Mouse (Mus musculus) splenic B cell, adult 2 months (primary cell): Measurements from ENCODE around the gene Cyb561d2.

Experiments
- DNase-seq: peaks from one replicate; pipeline ENCODE4 v3.0.0-alpha.2; 2011; ENCODE audit warnings: low read depth, low spot score
- H3K27me3 ChIP-seq: 2 replicates; pipeline ENCODE4 v1.6.1; 2012; ENCODE audit warnings: mild to moderate bottlenecking, low read length, moderate library complexity, mixed read lengths; ENCODE audit not compliant: control insufficient read depth, poor library complexity, insufficient read depth, severe bottlenecking
- H3K36me3 ChIP-seq: 2 replicates; pipeline ENCODE4 v1.6.1; 2012; ENCODE audit warnings: mild to moderate bottlenecking, low read length, moderate library complexity, mixed read lengths; ENCODE audit not compliant: control insufficient read depth, poor library complexity, insufficient read depth, severe bottlenecking

Gene Cyb561d2

GRCm38 (mm10) chr9:107547957-107548356, 6.0 kb upstream of the Cyb561d2 start:
- no peak for DNase-seq
- peaks cover 4% of the 10 kb centered on the region; the same call in 1 of the 2 replicates for H3K36me3 ChIP-seq
- no peaks in the 10 kb centered on the region for H3K27me3 ChIP-seq

DNA sequence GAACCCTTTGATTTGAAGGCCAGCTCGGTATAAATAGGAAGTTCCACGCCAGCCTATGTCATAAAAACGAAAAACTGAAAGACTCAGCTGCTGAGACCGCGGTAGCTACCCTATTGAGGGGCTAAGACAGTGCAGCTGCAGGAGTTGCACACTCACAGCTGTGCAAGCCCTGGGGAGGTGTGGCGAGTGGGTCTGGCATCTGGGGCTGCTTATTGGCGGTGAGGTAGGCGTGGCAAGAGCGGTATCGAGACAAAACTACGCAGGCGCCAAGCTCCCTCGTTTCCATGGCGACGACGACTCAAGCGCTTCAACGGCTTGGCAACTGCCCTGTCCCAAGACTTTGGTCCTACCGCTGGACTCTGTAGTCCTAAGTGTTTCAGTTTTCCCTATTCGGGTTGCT, 5.0 kb upstream of the Cyb561d2 start, which contains the start of gene Zmynd10:
Gene Zmynd10 (plus strand): TSS at position 273 of the 400 bp plus-strand sequence.
- Histone ChIP-seq H3K27me3 (no peaks in the 10 kb centered on the region), H3K36me3 (peaks cover 4% of the 10 kb centered on the region; the same call in 1 of the 2 replicates)
- peak; percentile 90 for DNase-seq

DNA sequence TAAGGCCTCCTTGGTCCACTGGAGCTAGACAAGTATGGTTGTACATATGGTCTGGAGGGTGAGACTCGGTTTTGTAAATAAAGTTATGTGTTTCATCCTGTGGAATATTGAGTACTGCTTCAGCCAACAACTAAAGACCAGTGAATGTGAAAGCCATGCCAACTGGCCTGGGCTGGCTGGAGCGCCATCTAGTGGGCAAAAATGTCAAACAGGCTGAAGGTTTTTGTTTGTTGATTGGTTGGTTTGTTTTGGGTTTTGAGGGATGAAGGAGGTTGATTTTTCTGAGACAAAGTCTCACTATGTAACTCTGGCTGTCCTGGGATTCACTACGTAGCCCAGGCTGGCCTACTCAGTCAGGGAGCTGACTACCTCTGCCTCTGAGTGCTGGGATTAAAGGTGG, 3.6 kb upstream of the Cyb561d2 start:
- peak; percentile 85 for DNase-seq
- no peaks in the 10 kb centered on the region for H3K27me3 ChIP-seq
- peaks cover 4% of the 10 kb centered on the region; the same call in 1 of the 2 replicates for H3K36me3 ChIP-seq

GRCm38 (mm10) chr9:107545199-107545598, 3.2 kb upstream of the Cyb561d2 start:
- DNase-seq, result no peak
- no peaks in the 10 kb centered on the region for H3K27me3 ChIP-seq
- peaks cover 4% of the 10 kb centered on the region; the same call in 1 of the 2 replicates for H3K36me3 ChIP-seq

GRCm38 (mm10) chr9:107544729-107545128, 2.7 kb upstream of the Cyb561d2 start:
- no peak for DNase-seq
- peaks cover 4% of the 10 kb centered on the region; the same call in 1 of the 2 replicates for H3K36me3 ChIP-seq

DNA sequence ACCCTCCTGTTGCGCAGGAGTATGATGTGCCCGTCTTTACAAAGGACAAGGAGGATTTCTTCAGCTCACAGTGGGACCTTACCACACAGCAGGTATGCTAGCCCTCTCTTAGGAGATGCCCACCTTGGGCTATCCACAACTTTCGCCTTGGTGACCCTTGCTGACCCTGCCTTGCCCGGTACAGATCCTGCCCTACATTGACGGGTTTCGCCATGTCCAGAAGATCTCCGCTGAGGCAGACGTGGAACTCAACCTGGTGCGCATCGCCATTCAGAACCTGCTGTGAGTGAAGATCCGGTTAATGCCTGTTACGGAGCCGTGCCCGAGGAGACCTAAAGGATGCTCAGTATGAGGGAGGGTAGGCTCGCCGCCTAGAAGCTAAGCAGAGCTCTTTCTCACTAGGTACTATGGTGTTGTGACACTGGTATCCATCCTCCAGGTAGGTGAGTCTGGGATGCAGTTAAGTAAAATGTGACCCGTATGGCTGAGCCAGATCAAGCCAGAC, 2.3 kb upstream of the Cyb561d2 start:
- no peaks in the 10 kb centered on the region for H3K27me3 ChIP-seq
- no peak for DNase-seq
- peaks cover 4% of the 10 kb centered on the region; the same call in 1 of the 2 replicates for H3K36me3 ChIP-seq

More at GRCm38 (mm10) chr9:107544729-107545128, 2.7 kb upstream of the Cyb561d2 start:
- H3K27me3 ChIP-seq, result no peaks in the 10 kb centered on the region

- no peak for DNase-seq
- H3K36me3 ChIP-seq, result peaks cover 7% of the 10 kb centered on the region
- no peaks in the 10 kb centered on the region for H3K27me3 ChIP-seq
Measured at GRCm38 (mm10) chr9:107543299-107543698, 1.3 kb upstream of the Cyb561d2 start.

DNA sequence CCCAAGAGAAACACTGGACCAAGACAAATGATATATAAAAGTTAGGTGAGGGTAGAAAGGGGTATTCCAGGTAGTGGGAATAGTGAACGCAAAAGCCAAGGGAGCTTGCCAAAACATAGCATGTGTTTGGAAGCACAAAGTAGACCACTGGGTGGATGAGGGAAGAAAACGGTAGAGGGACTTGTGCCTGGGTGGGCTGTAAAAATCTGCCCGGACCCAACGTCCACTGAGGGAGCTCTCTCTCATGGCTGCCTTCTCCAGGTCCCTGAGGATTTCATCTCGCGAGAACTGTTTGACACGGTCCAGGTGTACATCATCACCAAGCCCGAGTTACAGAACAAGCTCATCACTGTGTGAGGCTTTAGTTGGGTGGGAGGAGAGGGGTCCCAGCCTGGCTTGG, 728 bp upstream of the Cyb561d2 start:
- no peaks in the 10 kb centered on the region for H3K27me3 ChIP-seq
- no peak for DNase-seq
- peaks cover 10% of the 10 kb centered on the region for H3K36me3 ChIP-seq

DNA sequence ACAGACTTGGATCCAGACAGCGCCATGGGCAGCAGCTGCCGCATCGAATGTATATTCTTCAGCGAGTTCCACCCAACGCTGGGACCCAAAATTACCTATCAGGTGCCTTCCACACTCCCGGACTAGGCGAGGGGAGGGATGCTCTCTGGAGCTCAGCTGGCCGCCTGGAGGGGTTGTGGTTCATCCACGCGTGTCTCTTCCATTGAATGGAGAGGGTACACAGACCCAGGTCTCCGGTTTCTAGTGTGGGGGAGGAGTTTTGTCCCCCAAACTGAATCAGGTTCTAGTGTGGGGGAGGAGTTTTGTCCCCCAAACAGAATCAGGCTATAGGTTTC, 326 bp upstream of the Cyb561d2 start:
- DNase-seq, result no peak
- H3K36me3 ChIP-seq, result peaks cover 10% of the 10 kb centered on the region

GRCm38 (mm10) chr9:107541005-107541404, 988 bp downstream of the Cyb561d2 start:
- Histone ChIP-seq H3K27me3 (no peaks in the 10 kb centered on the region), H3K36me3 (peaks cover 10% of the 10 kb centered on the region)
- no peak for DNase-seq

More for the DNA sequence above, 326 bp upstream of the Cyb561d2 start:
- H3K27me3 ChIP-seq, result no peaks in the 10 kb centered on the region

GRCm38 (mm10) chr9:107540420-107540819, 1.6 kb downstream of the Cyb561d2 start:
- DNase-seq, result no peak
- Histone ChIP-seq H3K27me3 (no peaks in the 10 kb centered on the region), H3K36me3 (peaks cover 10% of the 10 kb centered on the region)

DNA sequence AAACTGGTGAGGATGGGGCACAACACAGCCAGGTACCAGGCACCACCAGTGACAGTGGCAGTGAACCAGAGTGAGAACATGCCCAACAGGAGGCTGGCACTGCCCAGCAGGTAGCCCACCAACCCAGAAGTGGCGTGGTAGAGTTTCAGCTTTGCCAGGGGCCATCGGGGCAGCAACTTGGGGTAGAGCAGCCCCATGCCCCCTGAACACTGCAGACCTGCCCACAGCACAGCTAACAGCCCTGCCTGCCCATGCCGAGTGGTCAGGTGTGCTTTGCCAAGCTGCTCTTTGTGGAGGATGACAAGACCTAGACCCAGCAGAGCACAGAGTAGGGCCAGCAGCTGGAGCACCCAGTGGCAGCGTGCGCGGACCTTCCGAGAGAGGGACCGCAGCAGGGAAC, 2.1 kb downstream of the Cyb561d2 start:
- DNase-seq, result no peak
- no peaks in the 10 kb centered on the region for H3K27me3 ChIP-seq
- peaks cover 10% of the 10 kb centered on the region for H3K36me3 ChIP-seq

- no peaks in the 10 kb centered on the region for H3K27me3 ChIP-seq
- peaks cover 8% of the 10 kb centered on the region for H3K36me3 ChIP-seq
- no peak for DNase-seq
Measured at GRCm38 (mm10) chr9:107538711-107539110, 3.3 kb downstream of the Cyb561d2 start.

GRCm38 (mm10) chr9:107538231-107538630, 3.8 kb downstream of the Cyb561d2 start:
- Histone ChIP-seq H3K27me3 (no peaks in the 10 kb centered on the region), H3K36me3 (peaks cover 6% of the 10 kb centered on the region)
- no peak for DNase-seq

DNA sequence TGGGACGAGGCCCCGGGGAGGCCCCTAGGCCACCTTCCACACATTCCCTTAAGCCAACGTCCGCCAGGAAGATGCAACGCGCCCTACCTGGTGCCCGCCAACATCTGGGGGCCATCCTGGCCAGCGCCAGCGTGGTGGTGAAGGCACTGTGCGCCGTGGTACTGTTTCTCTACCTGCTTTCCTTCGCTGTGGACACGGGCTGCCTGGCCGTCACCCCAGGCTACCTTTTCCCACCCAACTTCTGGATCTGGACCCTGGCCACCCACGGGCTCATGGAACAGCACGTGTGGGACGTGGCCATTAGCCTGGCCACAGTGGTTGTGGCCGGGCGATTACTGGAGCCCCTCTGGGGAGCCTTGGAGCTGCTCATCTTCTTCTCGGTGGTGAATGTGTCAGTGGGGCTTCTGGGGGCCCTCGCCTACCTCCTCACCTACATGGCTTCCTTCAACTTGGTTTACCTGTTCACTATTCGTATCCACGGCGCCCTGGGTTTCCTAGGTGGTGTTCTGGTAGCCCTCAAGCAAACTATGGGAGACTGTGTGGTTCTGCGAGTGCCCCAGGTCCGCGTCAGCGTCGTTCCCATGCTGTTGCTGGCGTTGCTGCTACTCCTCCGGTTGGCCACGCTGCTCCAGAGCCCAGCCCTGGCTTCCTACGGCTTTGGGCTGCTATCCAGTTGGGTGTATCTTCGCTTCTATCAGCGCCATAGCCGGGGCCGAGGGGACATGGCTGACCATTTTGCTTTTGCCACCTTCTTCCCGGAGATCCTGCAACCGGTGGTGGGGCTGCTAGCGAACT, 7.4 kb downstream of the Cyb561d2 start:
- H3K27me3 ChIP-seq, result 0 out of 2 replicates have a peak, but pooled peaks cover 3% of the 10 kb centered on the region
- peaks cover 6% of the 10 kb centered on the region for H3K36me3 ChIP-seq
- DNase-seq, result no peak
